Mouse (Mus musculus): ENCODE results near the gene Ranbp3l.

DNA sequence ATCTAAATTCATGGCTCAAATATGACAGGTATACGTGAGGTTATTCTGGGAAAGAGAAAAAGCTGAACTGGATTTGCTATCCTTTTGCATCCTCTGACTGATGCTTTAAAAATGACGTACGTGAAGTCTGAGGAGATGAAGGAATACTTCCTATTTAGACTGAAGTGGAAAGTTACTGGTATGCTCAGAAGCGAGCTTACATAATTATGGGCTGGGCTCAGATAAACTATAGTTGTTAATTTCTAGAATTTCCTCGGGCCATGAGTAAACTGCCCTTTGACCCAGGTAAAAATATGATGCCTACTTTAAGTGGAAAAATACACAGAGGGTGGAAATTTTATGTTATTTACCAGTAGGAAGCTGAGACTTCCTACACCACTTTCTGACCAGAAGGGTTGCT, 26.9 kb upstream of the Ranbp3l start:
- TF ChIP-seq CTCF (IDR thresholded peaks at IDR 0.05; ENCODE audit: control insufficient read depth, insufficient read depth, insufficient replicate concordance, low read depth, low read length) (no peak), POLR2A (IDR thresholded peaks at IDR 0.05; ENCODE audit: control insufficient read depth, low read depth, low read length) (no peak)
